Mouse (Mus musculus) MEL (cell line): Measurements from ENCODE around the gene Slc26a10. TPM values are rescaled to one million over a fixed set of nuclear protein-coding genes. Genes with fewer than 3 reads are reported as not detected.
A peak's percentile ranks its signal among the peaks of the same experiment; 100 is the strongest.

ENCODE experiments used
- DNase-seq: peaks from one replicate; pipeline ENCODE4 v3.0.0; 2011; ENCODE audit warnings: low read depth, low spot score
- H3K27ac ChIP-seq: 2 replicates; pipeline ENCODE4 v1.5.1; 2012; ENCODE audit warnings: low read depth, mild to moderate bottlenecking, control low read depth, low read length, moderate library complexity; ENCODE audit not compliant: control insufficient read depth
- H3K27me3 ChIP-seq, 2 experiments: fragments of 150-350 bp in 1 of 2; sonication (generic) in 1 of 2; 2 replicates each; pipeline ENCODE4 v1.6.1; 2012; ENCODE audit warnings: low read length in 2 of 2, mild to moderate bottlenecking in 2 of 2, improper control_type of control experiment in 1 of 2, moderate library complexity in 1 of 2; ENCODE audit not compliant: insufficient read depth in 2 of 2, control insufficient read depth in 1 of 2
- H3K36me3 ChIP-seq, 2 experiments: 2 replicates each; pipeline ENCODE4 v1.6.1; 2012 to 2014; ENCODE audit warnings: low read length in 2 of 2, improper control_type of control experiment in 1 of 2, inconsistent platforms in 1 of 2, mild to moderate bottlenecking in 1 of 2; ENCODE audit not compliant: insufficient read depth in 2 of 2, control insufficient read depth in 1 of 2
- H3K4me1 ChIP-seq, 2 experiments: fragments of 150-350 bp in 1 of 2; sonication (generic) in 1 of 2; 2 replicates each; pipeline ENCODE4 v1.6.1; 2012; ENCODE audit warnings: low read length in 2 of 2, improper control_type of control experiment in 1 of 2, mild to moderate bottlenecking in 1 of 2; ENCODE audit not compliant: insufficient read depth in 2 of 2, control insufficient read depth in 1 of 2
- H3K4me3 ChIP-seq, 2 experiments: fragments of 150-350 bp in 1 of 2; sonication (generic) in 1 of 2; 2 replicates each; pipeline ENCODE4 v1.5.1; 2012; ENCODE audit warnings: low read depth in 2 of 2, low read length in 2 of 2, mild to moderate bottlenecking in 2 of 2, moderate library complexity in 2 of 2, control low read depth in 1 of 2, improper control_type of control experiment in 1 of 2; ENCODE audit not compliant: control insufficient read depth in 1 of 2, insufficient read depth in 1 of 2
- H3K79me2 ChIP-seq: 2 replicates; pipeline ENCODE4 v1.6.1; 2012; ENCODE audit warnings: mild to moderate bottlenecking, low read length, moderate library complexity; ENCODE audit not compliant: control insufficient read depth, poor library complexity, insufficient read depth
- H3K9ac ChIP-seq: 2 replicates; pipeline ENCODE4 v1.6.1; 2012; ENCODE audit warnings: low read depth, mild to moderate bottlenecking, control low read depth, low read length, moderate library complexity; ENCODE audit not compliant: control insufficient read depth, poor library complexity, severe bottlenecking
- H3K9me3 ChIP-seq: fragments of 150-350 bp; sonication (generic); replicated peaks from 2 replicates; pipeline ENCODE4 v1.6.1; 2012; ENCODE audit warnings: mild to moderate bottlenecking, low read length, improper control_type of control experiment, moderate library complexity; ENCODE audit not compliant: insufficient read depth
- BHLHE40 ChIP-seq: IDR thresholded peaks from 2 replicates; pipeline ENCODE4 v1.6.1; 2012; ENCODE audit warnings: low read depth, mild to moderate bottlenecking, inconsistent platforms, low read length, improper control_type of control experiment, borderline replicate concordance
- CHD1 ChIP-seq: IDR thresholded peaks from 2 replicates; pipeline ENCODE4 v1.6.1; 2012; ENCODE audit warnings: low read depth, mild to moderate bottlenecking, inconsistent platforms, low read length, improper control_type of control experiment
- CHD2 ChIP-seq: IDR thresholded peaks from 2 replicates; pipeline ENCODE4 v1.6.1; 2011; ENCODE audit warnings: low read length, improper control_type of control experiment
- CTCF ChIP-seq, 3 experiments: IDR thresholded peaks in 2 of 3; conservative IDR thresholded peaks in 1 of 3; 2 replicates each; pipeline ENCODE4 v1.5.1; 2011 to 2012; ENCODE audit warnings: low read length in 3 of 3, low read depth in 2 of 3, mild to moderate bottlenecking in 2 of 3, improper control_type of control experiment in 1 of 3, inconsistent platforms in 1 of 3, mixed read lengths in 1 of 3, moderate library complexity in 1 of 3; ENCODE audit not compliant: control insufficient read depth in 1 of 3, insufficient read depth in 1 of 3, poor library complexity in 1 of 3, severe bottlenecking in 1 of 3
- E2F4 ChIP-seq: IDR thresholded peaks from 2 replicates; pipeline ENCODE4 v1.6.1; 2011; ENCODE audit warnings: low read depth, low read length, improper control_type of control experiment, borderline replicate concordance
- EP300 ChIP-seq, 2 experiments: IDR thresholded peaks; 2 replicates each; pipeline ENCODE4 v1.6.1; 2011; ENCODE audit warnings: improper control_type of control experiment in 2 of 2, low read length in 2 of 2, low read depth in 1 of 2, mild to moderate bottlenecking in 1 of 2
- GABPA ChIP-seq: IDR thresholded peaks from 2 replicates; pipeline ENCODE4 v1.6.1; 2012; ENCODE audit warnings: low read depth, mild to moderate bottlenecking, inconsistent platforms, low read length, improper control_type of control experiment, moderate library complexity
- HCFC1 ChIP-seq: IDR thresholded peaks from 2 replicates; pipeline ENCODE4 v1.6.1; 2012; ENCODE audit warnings: low read depth, mild to moderate bottlenecking, inconsistent platforms, low read length, improper control_type of control experiment, moderate library complexity
- JUND ChIP-seq: IDR thresholded peaks from 2 replicates; pipeline ENCODE4 v1.6.1; 2011; ENCODE audit warnings: low read depth, mild to moderate bottlenecking, improper control_type of control experiment, low read length
- KAT2A ChIP-seq: conservative IDR thresholded peaks from 2 replicates; pipeline ENCODE4 v1.6.1; 2012; ENCODE audit warnings: low read depth, low read length, improper control_type of control experiment, inconsistent platforms
- MAFK ChIP-seq: IDR thresholded peaks from 2 replicates; pipeline ENCODE4 v1.6.1; 2011; ENCODE audit warnings: low read depth, mild to moderate bottlenecking, low read length, improper control_type of control experiment, borderline replicate concordance
- MAX ChIP-seq: IDR thresholded peaks from 2 replicates; pipeline ENCODE4 v1.6.1; 2011; ENCODE audit warnings: low read length, improper control_type of control experiment
- MAZ ChIP-seq: IDR thresholded peaks from 2 replicates; pipeline ENCODE4 v1.6.1; 2012; ENCODE audit warnings: low read depth, mild to moderate bottlenecking, inconsistent platforms, low read length, improper control_type of control experiment
- MEF2A ChIP-seq: IDR thresholded peaks from 2 replicates; pipeline ENCODE4 v1.6.1; 2014; ENCODE audit warnings: low read depth, mild to moderate bottlenecking, inconsistent platforms, low read length, improper control_type of control experiment; ENCODE audit not compliant: poor library complexity, insufficient replicate concordance, severe bottlenecking; ENCODE audit errors: extremely low read depth
- MXI1 ChIP-seq: IDR thresholded peaks from 2 replicates; pipeline ENCODE4 v1.6.1; 2011; ENCODE audit warnings: mild to moderate bottlenecking, low read depth, low read length, improper control_type of control experiment
- MYB ChIP-seq: IDR thresholded peaks from 2 replicates; pipeline ENCODE4 v1.6.1; 2011; ENCODE audit warnings: mild to moderate bottlenecking, low read depth, low read length, improper control_type of control experiment
- MYC ChIP-seq: IDR thresholded peaks from 2 replicates; pipeline ENCODE4 v1.6.1; 2011; ENCODE audit warnings: low read depth, mild to moderate bottlenecking, low read length, improper control_type of control experiment, moderate library complexity
- NELFE ChIP-seq: IDR thresholded peaks from 2 replicates; pipeline ENCODE4 v1.6.1; 2011; ENCODE audit warnings: low read depth, low read length, improper control_type of control experiment
- NRF1 ChIP-seq: IDR thresholded peaks from 2 replicates; pipeline ENCODE4 v1.6.1; 2014; ENCODE audit warnings: low read depth, mild to moderate bottlenecking, inconsistent platforms, low read length, improper control_type of control experiment, moderate library complexity; ENCODE audit not compliant: poor library complexity, insufficient read depth, severe bottlenecking
- POLR2A ChIP-seq, 2 experiments: IDR thresholded peaks; 2 replicates each; pipeline ENCODE4 v1.6.1; 2011 to 2012; ENCODE audit warnings: low read length in 2 of 2, mild to moderate bottlenecking in 2 of 2, control low read depth in 1 of 2, improper control_type of control experiment in 1 of 2, low read depth in 1 of 2, moderate library complexity in 1 of 2; ENCODE audit not compliant: control insufficient read depth in 1 of 2, insufficient read depth in 1 of 2, poor library complexity in 1 of 2
- POLR2AphosphoS2 ChIP-seq: IDR thresholded peaks from 2 replicates; pipeline ENCODE4 v1.6.1; 2011; ENCODE audit warnings: low read length, improper control_type of control experiment
- POLR2AphosphoS5 ChIP-seq: IDR thresholded peaks from 2 replicates; pipeline ENCODE4 v1.6.1; 2012; ENCODE audit warnings: low read depth, borderline replicate concordance, mild to moderate bottlenecking, inconsistent platforms, low read length, moderate library complexity, mixed read lengths
- RAD21 ChIP-seq: IDR thresholded peaks from 2 replicates; pipeline ENCODE4 v1.6.1; 2011; ENCODE audit warnings: mild to moderate bottlenecking, low read depth, low read length, improper control_type of control experiment
- RCOR1 ChIP-seq: IDR thresholded peaks from 2 replicates; pipeline ENCODE4 v1.6.1; 2012; ENCODE audit warnings: low read depth, mild to moderate bottlenecking, inconsistent platforms, low read length, improper control_type of control experiment
- SIN3A ChIP-seq: IDR thresholded peaks from 2 replicates; pipeline ENCODE4 v1.6.1; 2012; ENCODE audit warnings: low read length, improper control_type of control experiment, inconsistent platforms
- TAL1 ChIP-seq: IDR thresholded peaks from 2 replicates; pipeline ENCODE4 v1.6.1; 2012; ENCODE audit warnings: mild to moderate bottlenecking, inconsistent platforms, low read length, moderate library complexity, mixed read lengths
- TBP ChIP-seq: IDR thresholded peaks from 2 replicates; pipeline ENCODE4 v1.8.0; 2011; ENCODE audit warnings: low read depth, low read length, improper control_type of control experiment
- TCF12 ChIP-seq: IDR thresholded peaks from 2 replicates; pipeline ENCODE4 v1.6.1; 2014; ENCODE audit warnings: low read depth, mild to moderate bottlenecking, inconsistent platforms, low read length, improper control_type of control experiment, moderate library complexity
- UBTF ChIP-seq: IDR thresholded peaks from 2 replicates; pipeline ENCODE4 v1.6.1; 2012; ENCODE audit warnings: low read depth, mild to moderate bottlenecking, inconsistent platforms, low read length, improper control_type of control experiment, moderate library complexity, borderline replicate concordance; ENCODE audit not compliant: insufficient read depth
- USF1 ChIP-seq: IDR thresholded peaks from 2 replicates; pipeline ENCODE4 v1.6.1; 2014; ENCODE audit warnings: low read depth, mild to moderate bottlenecking, inconsistent platforms, low read length, improper control_type of control experiment, moderate library complexity
- USF2 ChIP-seq, 2 experiments: IDR thresholded peaks; 2 replicates each; pipeline ENCODE4 v1.6.1; 2011 to 2012; ENCODE audit warnings: improper control_type of control experiment in 2 of 2, low read length in 2 of 2, borderline replicate concordance in 1 of 2, inconsistent platforms in 1 of 2, low read depth in 1 of 2, mild to moderate bottlenecking in 1 of 2; ENCODE audit not compliant: insufficient read depth in 1 of 2
- ZC3H11A ChIP-seq: IDR thresholded peaks from 2 replicates; pipeline ENCODE4 v1.6.1; 2012; ENCODE audit warnings: low read depth, mild to moderate bottlenecking, inconsistent platforms, low read length, improper control_type of control experiment
- ZKSCAN1 ChIP-seq: IDR thresholded peaks from 2 replicates; pipeline ENCODE4 v1.6.1; 2012; ENCODE audit warnings: low read depth, mild to moderate bottlenecking, inconsistent platforms, low read length, improper control_type of control experiment, moderate library complexity
- ZMIZ1 ChIP-seq: IDR thresholded peaks from 2 replicates; pipeline ENCODE4 v1.6.1; 2012; ENCODE audit warnings: low read depth, mild to moderate bottlenecking, inconsistent platforms, low read length, improper control_type of control experiment, moderate library complexity
- polyA plus RNA-seq, 2 experiments: library from polyadenylated mRNA; stranded (reverse) in 1 of 2; unstranded in 1 of 2; fragments of >175 nt in 1 of 2; fragments of >200 nt in 1 of 2; gene quantifications; 2 replicates each; pipeline versions ENCODE4 v1.2.1 to v1.2.4; 2012; ENCODE audit warnings: low replicate concordance in 2 of 2, low read depth in 1 of 2; ENCODE audit not compliant: insufficient read length in 2 of 2, insufficient read depth in 1 of 2, missing spikeins in 1 of 2
- total RNA-seq: library from RNA; depleted of rRNA; stranded (reverse); fragments of 300-350 nt; gene quantifications from 2 replicates; pipeline ENCODE4 v1.2.3, GENCODE M21; 2012

Gene Slc26a10
- total and polyA plus RNA-seq, 3 experiments, result 1.1 to 1.3 TPM; not detected in 1

DNA sequence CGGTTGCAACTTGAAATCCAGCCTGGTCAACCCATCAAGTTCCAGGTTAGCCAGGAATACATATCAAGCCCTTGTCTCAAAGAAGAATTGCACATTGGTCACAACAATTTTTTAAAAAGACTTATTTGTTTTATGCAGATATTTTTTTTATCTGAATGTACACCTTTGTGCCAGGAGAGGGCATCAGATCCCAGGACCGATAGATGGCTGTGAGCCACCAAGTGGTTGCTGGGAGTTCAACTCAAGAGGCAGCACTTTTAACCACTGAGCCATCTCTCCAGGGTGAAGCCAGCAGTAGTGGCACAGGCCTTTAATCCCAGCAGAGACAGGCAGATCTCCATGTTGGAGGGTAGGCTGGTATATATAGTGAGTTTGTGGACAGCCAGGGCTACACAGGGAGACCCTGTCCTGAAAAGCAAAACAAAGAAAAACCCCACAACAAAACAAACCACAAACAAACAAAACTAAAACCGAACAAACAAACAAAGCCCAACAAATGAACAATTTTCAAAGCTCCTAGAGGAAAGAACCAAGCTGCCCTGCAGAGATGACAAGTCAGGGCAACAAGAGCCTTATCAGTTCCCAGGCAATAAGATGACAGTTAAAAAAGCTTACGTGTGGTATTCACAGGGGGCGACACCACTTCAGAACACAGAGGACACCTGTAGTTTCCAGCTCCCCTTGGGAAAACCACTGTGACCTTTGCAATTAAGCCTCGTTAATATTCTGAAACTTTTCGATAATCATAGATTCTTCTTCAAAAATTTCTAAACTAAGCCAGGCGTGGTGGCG is 55.0 kb downstream of the Slc26a10 start (continued):
- TF ChIP-seq MAZ (0 out of 2 replicates have a peak, but pooled peaks have one; percentile 24), MEF2A (no peak), EP300 (IDR thresholded peaks at IDR 0.05; ENCODE audit: low read depth in 1 of 2, low read length in 2 of 2) (peak; percentile 79 to 83), SIN3A (peak; percentile 82), USF1 (no peak), BHLHE40 (no peak), ZMIZ1 (no peak), RCOR1 (peak; percentile 52; the same call in 1 of the 2 replicates), E2F4 (no peak)

- peak overlapping the region; percentile 50 for H3K9ac ChIP-seq
- H3K4me3 ChIP-seq, result peak overlapping the region; percentile 50 to 62
- peaks cover 7% of the 10 kb centered on the region for H3K79me2 ChIP-seq
- H3K36me3 ChIP-seq, result peaks cover 0 to 28% of the 10 kb centered on the region in 2 experiments; a peak in 2 of 4 replicates
- H3K27ac ChIP-seq, result peak overlapping the region; percentile 65
- H3K27me3 ChIP-seq, result no peaks in the 10 kb centered on the region
- DNase-seq, result peak; percentile 93
- H3K9me3 ChIP-seq, result no peaks in the 10 kb centered on the region
- peaks cover 8 to 33% of the 10 kb centered on the region in 2 experiments for H3K4me1 ChIP-seq
- no peak for TF ChIP-seq TBP
- no peak for TF ChIP-seq NELFE
- TF ChIP-seq MYB, result no peak
- peak; percentile 61 to 85 (median 73) for TF ChIP-seq CTCF (IDR thresholded peaks at IDR 0.05 in 2 of 3, conservative IDR thresholded peaks at IDR 0.05 in 1 of 3; ENCODE audit: control insufficient read depth in 1 of 3, insufficient read depth in 1 of 3, low read depth in 2 of 3, low read length in 3 of 3, poor library complexity in 1 of 3, severe bottlenecking in 1 of 3)
- TF ChIP-seq GABPA, result no peak
- TF ChIP-seq POLR2AphosphoS5, result no peak
- TF ChIP-seq NRF1, result no peak
- peak; percentile 74 for TF ChIP-seq ZC3H11A
- no peak for TF ChIP-seq ZMIZ1
- peak; percentile 28; the same call in 1 of the 2 replicates for TF ChIP-seq BHLHE40
- TF ChIP-seq UBTF, result no peak
- no peak for TF ChIP-seq POLR2A (IDR thresholded peaks at IDR 0.05; ENCODE audit: control insufficient read depth in 1 of 2, insufficient read depth in 1 of 2, low read depth in 1 of 2, low read length in 2 of 2, poor library complexity in 1 of 2)
- peak; percentile 77; the same call in 1 of the 2 replicates for TF ChIP-seq SIN3A
- TF ChIP-seq HCFC1, result peak; percentile 65
- no peak; the same call in 1 of the 2 replicates for TF ChIP-seq ZKSCAN1
- no peak for TF ChIP-seq POLR2AphosphoS2
- no peak for TF ChIP-seq TAL1
- TF ChIP-seq TCF12, result peak; percentile 50
- TF ChIP-seq USF2 (IDR thresholded peaks at IDR 0.05; ENCODE audit: borderline replicate concordance in 1 of 2, insufficient read depth in 1 of 2, low read depth in 1 of 2, low read length in 2 of 2), result no peak
- 0 out of 2 replicates have a peak, but pooled peaks have one; percentile 39 for TF ChIP-seq JUND
- TF ChIP-seq CHD1, result no peak
- TF ChIP-seq MYC, result peak; percentile 44; the same call in 1 of the 2 replicates
- no peak for TF ChIP-seq KAT2A
- no peak; the same call in none of the 2 replicates for TF ChIP-seq MAX
- TF ChIP-seq CHD2, result no peak
- peak; percentile 56 for TF ChIP-seq MXI1
- no peak for TF ChIP-seq MAFK
- peak; percentile 78 for TF ChIP-seq RAD21
Measured at GRCm38 (mm10) chr10:127123436-127123805, 57.0 kb downstream of the Slc26a10 start.
